Mouse (Mus musculus) urinary bladder, postnatal 25 days (tissue): Measurements from ENCODE around the gene Cdk17.

Experiments used
- DNase-seq: peaks from one replicate; pipeline ENCODE4 v3.0.0; 2022; ENCODE audit warnings: low spot score

Gene Cdk17

GRCm38 (mm10) chr10:93160807-93161510 lies at the start of gene Cdk17:
Cdk17 (plus strand) TSS chr10:93160875.
- peak; percentile 60 for DNase-seq

GRCm38 (mm10) chr10:93111412-93111811 lies 49.3 kb upstream of the Cdk17 start:
- DNase-seq = no peak

GRCm38 (mm10) chr10:93112021-93112420 lies 48.7 kb upstream of the Cdk17 start:
- no peak for DNase-seq

DNA sequence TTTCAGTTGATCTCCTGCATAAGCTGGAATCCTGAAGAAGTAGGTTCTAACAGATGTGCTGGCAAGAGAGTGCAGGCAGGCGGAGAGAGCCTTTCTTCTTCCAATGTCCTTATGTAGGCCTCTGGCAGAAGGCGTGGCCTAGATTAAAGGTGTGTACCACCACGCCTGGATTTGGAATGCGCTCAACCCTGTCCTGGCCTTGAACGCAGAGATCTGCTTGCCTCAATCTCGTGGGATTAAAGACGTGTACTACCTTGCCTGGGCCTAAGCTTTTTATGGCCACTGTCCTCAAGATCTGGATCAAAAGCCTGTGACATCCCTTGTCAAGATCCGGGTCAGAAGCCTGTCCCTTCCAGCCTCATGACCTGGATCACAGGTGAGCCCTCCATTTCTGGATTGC lies 46.7 kb upstream of the Cdk17 start:
- no peak for DNase-seq

GRCm38 (mm10) chr10:93114782-93115181 lies 45.9 kb upstream of the Cdk17 start:
- no peak for DNase-seq

- no peak for DNase-seq
These were observed 44.9 kb upstream of the Cdk17 start for GRCm38 (mm10) chr10:93115743-93116142.

DNA sequence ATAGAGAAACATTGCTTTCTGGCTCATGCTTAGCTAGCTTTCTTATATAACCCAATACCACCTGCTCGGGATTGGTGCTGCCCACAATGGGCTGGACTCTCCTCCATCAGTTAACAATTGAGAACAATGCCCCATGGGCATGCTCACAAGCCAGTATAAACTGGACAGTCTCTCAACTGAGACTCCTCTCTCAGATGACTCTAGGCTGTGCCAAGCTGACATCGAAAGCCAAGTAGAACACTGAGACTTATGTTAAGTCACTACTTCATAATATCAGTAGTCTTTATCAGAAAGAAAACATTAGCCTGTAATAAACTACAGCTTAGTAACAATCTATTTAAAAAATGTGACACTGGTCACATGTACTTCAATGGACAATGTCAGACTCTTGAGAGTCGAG lies 44.0 kb upstream of the Cdk17 start:
- no peak for DNase-seq

DNA sequence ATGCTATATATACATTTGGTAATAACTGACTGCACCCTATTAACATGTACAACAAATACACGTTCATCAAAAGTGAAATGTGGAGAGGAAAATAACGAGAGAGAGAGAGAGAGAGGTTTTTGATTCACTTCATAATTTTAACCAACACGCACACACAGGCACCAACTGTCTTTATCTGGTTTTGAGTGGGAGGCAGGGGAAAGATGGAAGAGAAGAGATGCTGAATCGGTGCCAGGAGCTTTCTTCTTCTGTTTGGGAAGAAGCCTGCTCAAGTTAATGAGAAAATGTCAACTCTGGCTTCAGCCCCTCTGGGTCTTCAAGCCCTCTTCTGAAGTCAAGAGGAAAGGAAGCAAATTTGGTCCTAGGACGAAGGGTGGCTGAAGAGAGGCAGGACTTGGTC lies 40.9 kb upstream of the Cdk17 start:
- DNase-seq = no peak

- DNase-seq = no peak
These were observed 39.3 kb upstream of the Cdk17 start for GRCm38 (mm10) chr10:93121262-93121860.

- no peak for DNase-seq
These were observed 38.1 kb upstream of the Cdk17 start for GRCm38 (mm10) chr10:93122399-93123184.

GRCm38 (mm10) chr10:93123310-93123709 lies 37.4 kb upstream of the Cdk17 start:
- DNase-seq = no peak

DNA sequence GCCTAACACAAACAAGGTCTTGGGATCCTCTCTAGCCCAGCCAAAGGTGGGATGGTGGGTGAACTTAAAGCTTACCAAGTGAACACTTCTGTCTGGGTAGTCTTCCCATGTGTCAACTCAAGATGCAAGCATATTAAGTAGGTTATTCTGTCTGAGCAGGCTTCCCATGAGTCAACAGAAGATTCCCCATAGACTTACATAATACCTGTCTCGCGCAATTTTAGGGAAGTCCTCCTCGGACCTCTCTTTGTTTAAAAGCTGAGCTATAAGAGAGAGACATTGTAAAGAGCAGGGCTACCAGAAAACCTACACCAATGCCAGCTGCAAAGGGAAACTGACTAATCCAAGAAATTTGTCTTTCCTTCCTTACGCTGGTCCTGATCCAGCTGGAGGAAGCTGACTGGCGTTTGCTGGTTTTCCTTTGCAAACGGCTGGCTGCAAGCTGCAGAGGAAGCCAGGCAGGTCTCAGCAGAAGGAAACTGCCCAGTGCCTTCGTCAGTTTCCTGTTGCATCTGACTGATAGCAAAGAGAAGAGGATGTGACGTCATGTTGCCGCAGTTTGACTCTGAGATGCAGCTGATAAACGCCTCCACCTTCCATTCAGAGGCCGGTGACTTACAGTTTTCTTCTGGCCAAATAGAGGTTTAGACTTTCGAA lies 36.6 kb upstream of the Cdk17 start:
- DNase-seq = no peak

GRCm38 (mm10) chr10:93126025-93126424 lies 34.6 kb upstream of the Cdk17 start:
- DNase-seq = no peak

- DNase-seq = no peak
These were observed 32.1 kb upstream of the Cdk17 start for GRCm38 (mm10) chr10:93128566-93128965.

DNA sequence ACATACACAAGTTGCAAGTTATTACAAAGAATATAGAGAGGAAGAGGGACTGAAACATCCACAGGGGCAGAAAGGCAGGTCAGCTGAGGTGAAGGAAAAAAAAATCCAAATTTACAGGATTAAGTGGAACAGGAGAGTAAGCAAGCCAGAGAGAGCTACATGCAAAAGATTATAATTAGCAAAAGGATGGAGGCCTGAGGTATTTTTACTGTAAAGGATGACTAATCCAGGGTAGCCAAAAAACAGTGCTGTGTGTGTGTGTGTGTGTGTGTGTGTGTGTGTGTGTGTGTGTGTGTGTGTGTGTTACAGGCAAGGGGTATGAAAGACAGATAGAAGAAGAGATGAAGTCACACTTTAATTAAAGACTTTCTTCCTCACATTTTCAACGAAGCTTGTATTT lies 31.3 kb upstream of the Cdk17 start:
- no peak for DNase-seq

DNA sequence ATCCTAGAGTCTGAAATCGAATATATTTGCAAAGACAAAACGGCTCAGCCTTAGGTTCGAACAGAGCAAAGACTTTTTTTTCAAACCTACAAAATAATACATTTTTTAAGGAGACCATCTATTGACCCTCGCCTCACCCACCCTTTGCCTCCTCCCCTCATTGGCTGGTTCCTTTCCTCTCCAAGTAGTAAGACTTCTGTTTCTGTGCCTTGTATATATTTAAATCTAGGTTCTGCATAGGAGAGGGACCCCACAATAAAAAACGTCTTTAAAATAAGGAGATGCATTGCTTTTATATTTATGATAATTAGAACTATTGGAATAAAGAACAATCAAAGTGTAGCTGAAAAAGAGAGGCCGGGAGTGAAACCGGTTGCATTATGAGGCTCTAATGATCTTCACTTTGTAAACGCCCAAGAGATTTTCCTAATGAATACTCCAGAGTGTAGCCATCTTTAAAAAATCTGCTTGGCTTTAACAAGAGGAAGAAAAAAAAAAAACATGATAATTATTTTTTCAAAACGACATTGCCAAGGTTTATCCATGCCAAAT lies 30.7 kb upstream of the Cdk17 start:
- DNase-seq = no peak

DNA sequence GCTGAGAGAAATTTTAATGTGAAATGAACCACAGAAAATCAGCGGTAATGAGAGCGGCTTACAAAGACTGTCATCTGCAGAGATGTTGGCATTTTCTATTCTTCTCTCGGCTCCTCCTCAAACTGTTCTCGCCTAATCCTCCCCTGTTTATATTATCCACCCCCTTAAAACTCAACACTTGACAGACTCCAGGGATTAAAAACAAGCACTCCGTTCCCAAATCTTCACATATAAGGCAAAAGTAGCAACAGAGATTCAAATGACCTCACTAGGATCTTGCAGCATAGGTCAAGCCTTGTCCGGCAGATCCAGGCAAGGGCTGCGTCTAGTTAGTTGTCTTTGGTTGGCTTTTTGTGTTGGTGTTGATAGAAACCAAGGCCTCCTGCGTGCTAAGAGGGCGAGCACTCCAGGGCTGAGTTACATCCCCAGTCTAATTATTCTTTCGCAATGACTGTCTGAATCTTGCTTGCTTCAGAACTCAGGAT lies 30.2 kb upstream of the Cdk17 start:
- DNase-seq = no peak

DNA sequence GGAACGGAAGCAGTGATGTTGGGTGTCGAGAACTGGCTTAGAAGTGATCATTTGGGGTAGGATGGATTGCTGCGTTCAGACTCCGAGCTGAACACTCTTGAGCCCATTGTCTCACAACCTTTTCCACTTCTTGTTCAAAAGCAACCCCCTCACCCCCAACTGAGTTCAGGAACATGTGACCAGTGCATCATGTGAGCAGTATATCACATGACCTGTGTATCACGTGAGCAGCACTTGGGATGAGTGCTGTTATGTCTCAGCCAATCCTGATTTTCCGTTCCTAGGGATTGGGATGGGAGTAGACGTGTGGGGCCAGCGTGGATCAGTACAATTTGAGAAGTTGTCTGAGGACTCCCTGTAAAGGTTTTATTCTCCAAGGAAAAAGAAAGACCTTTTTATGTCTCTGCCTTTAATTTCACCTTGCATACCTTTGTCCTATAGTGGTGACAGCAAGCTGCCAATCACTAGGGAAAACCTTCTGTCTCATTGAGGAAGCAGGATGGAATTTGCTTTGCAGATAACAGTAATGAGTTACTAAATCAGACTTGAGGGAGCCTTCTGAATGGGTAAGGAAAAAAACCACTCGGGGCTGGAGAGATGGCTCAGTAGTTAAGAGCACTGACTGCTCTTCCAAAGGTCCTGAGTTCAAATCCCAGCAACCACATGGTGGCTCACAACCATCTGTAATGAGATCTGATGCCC lies 28.7 kb upstream of the Cdk17 start:
- no peak for DNase-seq

DNA sequence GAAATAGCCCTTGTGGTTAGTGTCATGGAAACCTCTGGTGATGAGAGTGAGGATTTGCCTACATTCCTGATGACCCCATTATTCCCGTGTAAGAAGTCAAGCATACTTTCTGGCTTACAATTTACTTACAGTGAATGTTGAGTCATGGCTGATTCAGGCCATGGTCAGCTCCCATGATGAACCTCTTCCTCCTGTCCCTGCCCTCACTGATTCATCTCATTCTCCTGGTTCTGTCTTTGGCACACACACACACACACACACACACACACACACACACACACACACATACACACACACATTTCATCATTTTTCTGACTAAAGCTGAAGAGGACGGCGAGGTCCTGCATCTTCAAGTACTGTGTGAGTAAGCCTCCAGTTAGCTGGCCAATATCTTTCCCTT lies 21.9 kb upstream of the Cdk17 start:
- no peak for DNase-seq

- no peak for DNase-seq
These were observed 19.9 kb upstream of the Cdk17 start for GRCm38 (mm10) chr10:93140778-93141177.

- no peak for DNase-seq
These were observed 17.9 kb upstream of the Cdk17 start for GRCm38 (mm10) chr10:93142600-93143284.
